Mouse (Mus musculus) forebrain, embryonic 16.5 days (tissue): ENCODE measurements around the gene Adam12. TPM values are rescaled to one million over a fixed set of nuclear protein-coding genes. Genes with fewer than 3 reads are reported as not detected.

ENCODE experiments used
- ATAC-seq: fragments of 200-750 bp; cut with Nextera tagmentation; 2 replicates; pipeline ENCODE4 v1.8.0; 2017; ENCODE audit warnings: mild to moderate bottlenecking, moderate library complexity
- H3K27ac ChIP-seq: fragments of 300-500 bp; sonication (generic); 2 replicates; pipeline ENCODE4 v1.5.1; 2014; ENCODE audit warnings: low read length, control low read depth
- H3K27me3 ChIP-seq: fragments of 300-500 bp; sonication (generic); replicated peaks from 2 replicates; pipeline ENCODE4 v1.6.1; 2014; ENCODE audit warnings: low read length; ENCODE audit not compliant: control insufficient read depth, insufficient read depth
- H3K36me3 ChIP-seq: fragments of 300-500 bp; sonication (generic); 2 replicates; pipeline ENCODE4 v1.6.1; 2014; ENCODE audit not compliant: control insufficient read depth, insufficient read depth
- H3K4me1 ChIP-seq: fragments of 300-500 bp; sonication (generic); replicated peaks from 2 replicates; pipeline ENCODE4 v1.6.1; 2014; ENCODE audit warnings: low read length; ENCODE audit not compliant: control insufficient read depth, insufficient read depth
- H3K4me2 ChIP-seq: fragments of 300-500 bp; sonication (generic); 2 replicates; pipeline ENCODE4 v1.6.1; 2014; ENCODE audit warnings: mild to moderate bottlenecking, low read length, control low read depth
- H3K4me3 ChIP-seq: fragments of 300-500 bp; sonication (generic); replicated peaks from 2 replicates; pipeline ENCODE4 v1.5.1; 2014; ENCODE audit warnings: mild to moderate bottlenecking, low read length, control low read depth
- H3K9ac ChIP-seq: fragments of 300-500 bp; sonication (generic); replicated peaks from 2 replicates; pipeline ENCODE4 v1.6.1; 2014; ENCODE audit warnings: low read depth, low read length, control low read depth
- H3K9me3 ChIP-seq: fragments of 300-500 bp; sonication (generic); 2 replicates; pipeline ENCODE4 v1.6.1; 2016; ENCODE audit warnings: low read length; ENCODE audit not compliant: control insufficient read depth
- WGBS: fragments of 180-500 bp; shearing (Covaris S2); extraction: QIAGEN DNeasy Blood & Tissue Kit; methylation state at CpG from one replicate; pipeline ENCODE4 v1.1.7; 2014; 5-methylcytosine and 5-hydroxymethylcytosine counted together
- polyA plus RNA-seq: library from polyadenylated mRNA; unstranded; fragments of >200 nt; fragmentation: Nextera tagmentation; extraction: Ambion mirVana; gene quantifications from 2 replicates; pipeline ENCODE4 v1.2.1, GENCODE M21; 2015

The Adam12 gene
- polyA plus RNA-seq, 1 experiment from 2014 or later = 2.2 TPM

GRCm38 (mm10) chr7:134081307-134082072 is 150.5 kb downstream of the Adam12 start:
- Histone ChIP-seq H3K27me3 (no peaks in the 10 kb centered on the region), H3K9me3 (no peaks in the 10 kb centered on the region), H3K9ac (no peak overlapping the region), H3K4me2 (no peak overlapping the region), H3K36me3 (no peaks in the 10 kb centered on the region), H3K27ac (no peak overlapping the region), H3K4me1 (no peaks in the 10 kb centered on the region), H3K4me3 (no peak overlapping the region)
- ATAC-seq = no peak
- WGBS = 85% methylated on average over 8 of the region's 8 CpGs

GRCm38 (mm10) chr7:134079980-134080725 is 151.8 kb downstream of the Adam12 start:
- Histone ChIP-seq H3K27ac (no peak overlapping the region), H3K4me1 (no peaks in the 10 kb centered on the region), H3K4me3 (no peak overlapping the region), H3K4me2 (no peak overlapping the region), H3K27me3 (no peaks in the 10 kb centered on the region), H3K9ac (no peak overlapping the region), H3K36me3 (no peaks in the 10 kb centered on the region), H3K9me3 (no peaks in the 10 kb centered on the region)
- 74% methylated on average over 17 of the region's 17 CpGs for WGBS
- ATAC-seq = no peak

GRCm38 (mm10) chr7:134077684-134078083 is 154.3 kb downstream of the Adam12 start:
- no peak overlapping the region for H3K4me2 ChIP-seq
- no peak overlapping the region for H3K27ac ChIP-seq
- H3K9ac ChIP-seq = no peak overlapping the region
- H3K4me1 ChIP-seq = no peaks in the 10 kb centered on the region
- H3K9me3 ChIP-seq = no peaks in the 10 kb centered on the region
- no peak for ATAC-seq
- H3K27me3 ChIP-seq = no peaks in the 10 kb centered on the region
- no peak overlapping the region for H3K4me3 ChIP-seq
- no peaks in the 10 kb centered on the region for H3K36me3 ChIP-seq
- WGBS = 75% methylated on average over 4 of the region's 4 CpGs

- ATAC-seq = no peak
- Histone ChIP-seq H3K27me3 (no peaks in the 10 kb centered on the region), H3K4me1 (no peaks in the 10 kb centered on the region), H3K9ac (no peak overlapping the region), H3K9me3 (no peaks in the 10 kb centered on the region), H3K36me3 (no peaks in the 10 kb centered on the region), H3K4me3 (no peak overlapping the region), H3K27ac (no peak overlapping the region), H3K4me2 (no peak overlapping the region)
- 88% methylated on average over 5 of the region's 5 CpGs for WGBS
Measured at GRCm38 (mm10) chr7:134073011-134073410, 158.9 kb downstream of the Adam12 start.

- ATAC-seq = no peak
- no peaks in the 10 kb centered on the region for H3K9me3 ChIP-seq
- H3K27me3 ChIP-seq = no peaks in the 10 kb centered on the region
- no peaks in the 10 kb centered on the region for H3K4me1 ChIP-seq
- H3K9ac ChIP-seq = no peak overlapping the region
- no peak overlapping the region for H3K27ac ChIP-seq
- WGBS = 84% methylated on average over 11 of the region's 11 CpGs
- no peaks in the 10 kb centered on the region for H3K36me3 ChIP-seq
- no peak overlapping the region for H3K4me3 ChIP-seq
- H3K4me2 ChIP-seq = no peak overlapping the region
Measured at GRCm38 (mm10) chr7:134071153-134071885, 160.6 kb downstream of the Adam12 start.

- H3K36me3 ChIP-seq = no peaks in the 10 kb centered on the region
Measured at GRCm38 (mm10) chr7:134062629-134063028, 169.3 kb downstream of the Adam12 start.

GRCm38 (mm10) chr7:134052486-134052885 is 179.5 kb downstream of the Adam12 start:
- Histone ChIP-seq H3K36me3 (no peaks in the 10 kb centered on the region), H3K4me1 (no peaks in the 10 kb centered on the region), H3K4me3 (no peak overlapping the region), H3K27me3 (no peaks in the 10 kb centered on the region), H3K27ac (no peak overlapping the region), H3K9me3 (no peaks in the 10 kb centered on the region), H3K4me2 (no peak overlapping the region), H3K9ac (no peak overlapping the region)
- WGBS = 71% methylated on average over 2 of the region's 2 CpGs
- no peak for ATAC-seq

More at GRCm38 (mm10) chr7:134062629-134063028, 169.3 kb downstream of the Adam12 start:
- Histone ChIP-seq H3K9ac (no peak overlapping the region), H3K4me1 (no peaks in the 10 kb centered on the region), H3K9me3 (no peaks in the 10 kb centered on the region), H3K27me3 (no peaks in the 10 kb centered on the region), H3K4me2 (no peak overlapping the region), H3K4me3 (no peak overlapping the region), H3K27ac (no peak overlapping the region)
- no peak for ATAC-seq
- WGBS = 84% methylated on average over 4 of the region's 4 CpGs

GRCm38 (mm10) chr7:134050371-134050770 is 181.6 kb downstream of the Adam12 start:
- Histone ChIP-seq H3K36me3 (no peaks in the 10 kb centered on the region), H3K27ac (no peak overlapping the region), H3K4me2 (no peak overlapping the region), H3K9me3 (no peaks in the 10 kb centered on the region), H3K9ac (no peak overlapping the region), H3K4me1 (no peaks in the 10 kb centered on the region), H3K4me3 (no peak overlapping the region), H3K27me3 (no peaks in the 10 kb centered on the region)
- no peak for ATAC-seq
- 78% methylated on average over 1 of the region's 1 CpGs for WGBS

GRCm38 (mm10) chr7:134046376-134046775 is 185.6 kb downstream of the Adam12 start:
- Histone ChIP-seq H3K9me3 (no peaks in the 10 kb centered on the region), H3K4me1 (no peaks in the 10 kb centered on the region), H3K36me3 (no peaks in the 10 kb centered on the region), H3K4me3 (no peak overlapping the region), H3K27me3 (no peaks in the 10 kb centered on the region), H3K4me2 (no peak overlapping the region), H3K9ac (no peak overlapping the region), H3K27ac (no peak overlapping the region)
- WGBS = 94% methylated on average over 3 of the region's 3 CpGs
- ATAC-seq = no peak
